Mouse (Mus musculus) forebrain, embryonic 12.5 days (tissue): ENCODE data around the gene Plxdc1. TPM values are rescaled to one million over a fixed set of nuclear protein-coding genes. Genes with fewer than 3 reads are reported as not detected.
A peak's percentile ranks its signal among the peaks of the same experiment; 100 is the strongest.

ENCODE experiments used
- ATAC-seq: fragments of 200-750 bp; cut with Nextera tagmentation; 2 replicates; pipeline ENCODE4 v1.8.0; 2017; ENCODE audit warnings: moderate TSS enrichment; ENCODE audit not compliant: low FRiP score
- H3K27ac ChIP-seq: fragments of 300-500 bp; sonication (generic); 2 replicates; pipeline ENCODE4 v1.5.1; 2016; ENCODE audit warnings: mild to moderate bottlenecking
- H3K27me3 ChIP-seq: fragments of 300-500 bp; sonication (generic); 2 replicates; pipeline ENCODE4 v1.6.1; 2016; ENCODE audit warnings: mild to moderate bottlenecking
- H3K36me3 ChIP-seq: fragments of 300-500 bp; sonication (generic); replicated peaks from 2 replicates; pipeline ENCODE4 v1.6.1; 2016; ENCODE audit warnings: mild to moderate bottlenecking
- H3K4me1 ChIP-seq: fragments of 300-500 bp; sonication (generic); 2 replicates; pipeline ENCODE4 v1.6.1; 2016
- H3K4me2 ChIP-seq: fragments of 300-500 bp; sonication (generic); 2 replicates; pipeline ENCODE4 v1.6.1; 2016; ENCODE audit warnings: mild to moderate bottlenecking, moderate library complexity
- H3K4me3 ChIP-seq: fragments of 300-500 bp; sonication (generic); replicated peaks from 2 replicates; pipeline ENCODE4 v1.5.1; 2016; ENCODE audit warnings: mild to moderate bottlenecking
- H3K9ac ChIP-seq: fragments of 300-500 bp; sonication (generic); 2 replicates; pipeline ENCODE4 v1.6.1; 2016; ENCODE audit warnings: mild to moderate bottlenecking
- H3K9me3 ChIP-seq: fragments of 300-500 bp; sonication (generic); 2 replicates; pipeline ENCODE4 v1.6.1; 2016
- whole genome bisulfite sequencing: fragments of 180-500 bp; shearing (Covaris S2); methylation state at CpG from one replicate; pipeline ENCODE4 v1.1.7; 2016; 5-methylcytosine and 5-hydroxymethylcytosine counted together
- polyA plus RNA-seq: library from polyadenylated mRNA; unstranded; fragments of >200 nt; fragmentation: Nextera tagmentation; extraction: Ambion mirVana; gene quantifications from 2 replicates; pipeline ENCODE4 v1.2.1, GENCODE M21; 2016

The Plxdc1 gene
- polyA plus RNA-seq, 1 experiment from 2014 or later: 0.22 TPM

- Histone ChIP-seq H3K36me3 (peaks cover 67% of the 10 kb centered on the region), H3K9ac (no peak overlapping the region), H3K27me3 (no peaks in the 10 kb centered on the region; the same call in 1 of the 2 replicates), H3K4me3 (no peak overlapping the region), H3K4me2 (no peak overlapping the region), H3K4me1 (no peaks in the 10 kb centered on the region), H3K27ac (no peak overlapping the region), H3K9me3 (no peaks in the 10 kb centered on the region)
- no peak for ATAC-seq
- 70% methylated on average over 8 of the region's 9 CpGs for WGBS
Measured at GRCm38 (mm10) chr11:98011716-98012115, 25.5 kb upstream of the Plxdc1 start.

- Histone ChIP-seq H3K27ac (no peak overlapping the region), H3K36me3 (peaks cover 71% of the 10 kb centered on the region), H3K9ac (no peak overlapping the region), H3K4me2 (no peak overlapping the region), H3K4me1 (peaks cover 11% of the 10 kb centered on the region), H3K9me3 (no peaks in the 10 kb centered on the region), H3K4me3 (no peak overlapping the region), H3K27me3 (peaks cover 5% of the 10 kb centered on the region)
- no peak for ATAC-seq
- WGBS: 85% methylated on average over 11 of the region's 11 CpGs
Measured at GRCm38 (mm10) chr11:98008087-98008486, 21.8 kb upstream of the Plxdc1 start.

- Histone ChIP-seq H3K4me2 (no peak overlapping the region), H3K4me3 (no peak overlapping the region), H3K27ac (no peak overlapping the region), H3K9ac (no peak overlapping the region), H3K4me1 (peaks cover 31% of the 10 kb centered on the region), H3K27me3 (peaks cover 27% of the 10 kb centered on the region), H3K36me3 (peaks cover 68% of the 10 kb centered on the region), H3K9me3 (no peaks in the 10 kb centered on the region)
- no peak for ATAC-seq
- 86% methylated on average over 10 of the region's 10 CpGs for WGBS
Measured at GRCm38 (mm10) chr11:98005686-98006085, 19.4 kb upstream of the Plxdc1 start.

GRCm38 (mm10) chr11:98005076-98005475 is 18.8 kb upstream of the Plxdc1 start:
- Histone ChIP-seq H3K27me3 (peaks cover 33% of the 10 kb centered on the region), H3K4me3 (no peak overlapping the region), H3K4me1 (peaks cover 36% of the 10 kb centered on the region), H3K9ac (no peak overlapping the region), H3K36me3 (peaks cover 61% of the 10 kb centered on the region), H3K27ac (no peak overlapping the region), H3K4me2 (no peak overlapping the region), H3K9me3 (no peaks in the 10 kb centered on the region)
- WGBS: 52% methylated on average over 13 of the region's 13 CpGs
- no peak for ATAC-seq

GRCm38 (mm10) chr11:98004161-98004560 is 17.9 kb upstream of the Plxdc1 start:
- Histone ChIP-seq H3K9ac (no peak overlapping the region), H3K27ac (peak overlapping the region; percentile 20; the same call in 1 of the 2 replicates), H3K27me3 (peaks cover 42% of the 10 kb centered on the region), H3K4me2 (no peak overlapping the region), H3K4me1 (peaks cover 36% of the 10 kb centered on the region), H3K36me3 (peaks cover 52% of the 10 kb centered on the region), H3K9me3 (no peaks in the 10 kb centered on the region), H3K4me3 (no peak overlapping the region)
- 66% methylated on average over 8 of the region's 8 CpGs for WGBS
- ATAC-seq: 0 out of 2 replicates have a peak, but pooled peaks have one; percentile 19

DNA sequence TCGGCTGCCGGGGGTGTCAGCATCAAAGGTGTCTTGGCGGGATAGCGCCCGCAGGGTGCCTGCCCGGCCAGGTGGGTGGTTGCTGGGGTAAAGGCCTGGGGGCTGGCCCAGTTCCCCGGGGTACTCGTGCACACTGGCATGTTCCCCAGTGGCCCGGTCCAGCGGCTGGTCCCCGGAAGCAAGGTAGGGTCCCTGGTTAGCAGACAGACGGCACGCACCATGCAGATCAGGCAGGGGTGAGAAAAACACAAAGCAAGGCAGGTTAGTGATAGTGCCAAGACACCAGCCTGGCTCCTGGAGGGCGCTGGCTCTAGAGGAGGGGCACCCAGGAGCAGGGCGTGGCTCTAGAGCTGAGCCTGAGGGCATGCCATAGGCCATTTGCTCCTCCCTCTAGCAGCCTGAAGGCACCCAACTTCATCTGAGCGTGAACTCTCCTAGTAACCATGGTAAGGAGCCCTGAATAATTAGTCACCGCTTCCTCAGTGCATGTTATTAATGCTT is 17.0 kb upstream of the Plxdc1 start:
- Histone ChIP-seq H3K27me3 (peaks cover 45% of the 10 kb centered on the region), H3K9me3 (no peaks in the 10 kb centered on the region), H3K4me1 (peaks cover 36% of the 10 kb centered on the region), H3K27ac (peak overlapping the region; percentile 19; the same call in 1 of the 2 replicates), H3K36me3 (peaks cover 43% of the 10 kb centered on the region), H3K9ac (0 out of 2 replicates have a peak overlapping the region, but pooled peaks have one; percentile 26), H3K4me2 (peak overlapping the region; percentile 29), H3K4me3 (0 out of 2 replicates have a peak overlapping the region, but pooled peaks have one; percentile 7)
- ATAC-seq: peak; percentile 44; the same call in 1 of the 2 replicates
- 31% methylated on average over 17 of the region's 17 CpGs for WGBS

- Histone ChIP-seq H3K4me1 (peaks cover 36% of the 10 kb centered on the region), H3K27me3 (peaks cover 49% of the 10 kb centered on the region), H3K9me3 (no peaks in the 10 kb centered on the region), H3K9ac (0 out of 2 replicates have a peak overlapping the region, but pooled peaks have one; percentile 26), H3K4me2 (peak overlapping the region; percentile 29), H3K27ac (no peak overlapping the region), H3K36me3 (peaks cover 37% of the 10 kb centered on the region), H3K4me3 (no peak overlapping the region)
- 5% methylated on average over 12 of the region's 12 CpGs for WGBS
- ATAC-seq: peak; percentile 11; the same call in 1 of the 2 replicates
Measured at GRCm38 (mm10) chr11:98002627-98003026, 16.4 kb upstream of the Plxdc1 start.

- H3K36me3 ChIP-seq: peaks cover 32% of the 10 kb centered on the region
- no peaks in the 10 kb centered on the region for H3K9me3 ChIP-seq
- WGBS: 51% methylated on average over 6 of the region's 6 CpGs
- no peak overlapping the region; the same call in 1 of the 2 replicates for H3K9ac ChIP-seq
- H3K27ac ChIP-seq: no peak overlapping the region
- H3K4me2 ChIP-seq: no peak overlapping the region; the same call in 1 of the 2 replicates
- H3K4me3 ChIP-seq: no peak overlapping the region
- peaks cover 49% of the 10 kb centered on the region for H3K27me3 ChIP-seq
- H3K4me1 ChIP-seq: peaks cover 36% of the 10 kb centered on the region
- no peak for ATAC-seq
Measured at GRCm38 (mm10) chr11:98001986-98002385, 15.7 kb upstream of the Plxdc1 start.

DNA sequence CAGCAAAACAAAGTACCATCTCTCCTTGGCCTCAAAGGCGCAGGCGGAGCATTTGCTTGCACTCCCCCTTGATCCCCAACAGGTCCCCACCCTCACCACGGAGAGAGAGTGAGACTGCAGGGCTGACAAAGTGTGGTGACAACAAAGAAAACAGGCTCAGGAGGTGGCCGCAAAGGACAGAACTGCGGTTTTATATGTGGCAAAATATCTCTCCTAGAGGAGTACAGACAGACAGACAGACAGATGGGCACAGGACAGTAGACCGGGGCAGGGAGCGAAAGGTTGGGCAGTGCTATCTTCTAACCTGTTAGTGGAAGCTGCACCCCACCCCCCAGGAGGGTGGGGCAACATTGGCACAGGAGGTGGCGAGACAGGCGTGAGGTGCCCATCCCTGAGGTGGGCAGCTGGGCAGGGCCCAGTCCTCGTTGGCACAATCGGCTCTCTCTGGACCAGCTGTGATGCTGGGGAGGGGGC is 15.1 kb upstream of the Plxdc1 start:
- no peak overlapping the region for H3K4me2 ChIP-seq
- peaks cover 54% of the 10 kb centered on the region for H3K27me3 ChIP-seq
- no peak overlapping the region for H3K27ac ChIP-seq
- H3K9ac ChIP-seq: no peak overlapping the region; the same call in 1 of the 2 replicates
- peaks cover 36% of the 10 kb centered on the region for H3K4me1 ChIP-seq
- no peaks in the 10 kb centered on the region for H3K9me3 ChIP-seq
- no peak for ATAC-seq
- 34% methylated on average over 11 of the region's 11 CpGs for WGBS
- H3K4me3 ChIP-seq: no peak overlapping the region
- peaks cover 28% of the 10 kb centered on the region for H3K36me3 ChIP-seq

- H3K9me3 ChIP-seq: no peaks in the 10 kb centered on the region
- H3K4me3 ChIP-seq: no peak overlapping the region
- ATAC-seq: no peak
- no peak overlapping the region for H3K4me2 ChIP-seq
- peaks cover 39% of the 10 kb centered on the region for H3K4me1 ChIP-seq
- H3K27ac ChIP-seq: no peak overlapping the region
- H3K9ac ChIP-seq: no peak overlapping the region
- H3K36me3 ChIP-seq: peaks cover 20% of the 10 kb centered on the region
- 59% methylated on average over 7 of the region's 7 CpGs for WGBS
- H3K27me3 ChIP-seq: peaks cover 61% of the 10 kb centered on the region
Measured at GRCm38 (mm10) chr11:98000378-98001140, 14.3 kb upstream of the Plxdc1 start.

DNA sequence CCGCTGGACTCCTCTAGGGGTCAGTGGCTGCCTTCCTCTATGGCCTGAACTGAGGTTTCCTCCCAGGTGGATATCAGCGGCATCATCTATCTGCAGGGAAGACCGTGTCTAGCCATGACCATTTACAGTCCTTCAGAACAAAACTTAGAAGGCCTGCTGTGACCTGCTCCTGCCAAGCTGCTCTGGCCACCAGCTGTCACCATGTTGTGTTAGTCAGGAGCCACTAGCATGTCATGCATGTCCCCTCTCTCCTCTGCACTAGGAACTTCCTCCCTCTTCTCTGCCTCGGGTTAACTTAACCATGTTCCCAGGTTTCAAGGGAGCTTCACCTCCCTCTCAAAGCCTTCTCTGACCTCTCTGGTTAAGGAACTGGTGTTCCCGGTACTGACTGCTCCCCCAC is 13.5 kb upstream of the Plxdc1 start:
- peaks cover 47% of the 10 kb centered on the region for H3K4me1 ChIP-seq
- H3K27me3 ChIP-seq: peaks cover 69% of the 10 kb centered on the region
- 75% methylated on average over 5 of the region's 5 CpGs for WGBS

DNA sequence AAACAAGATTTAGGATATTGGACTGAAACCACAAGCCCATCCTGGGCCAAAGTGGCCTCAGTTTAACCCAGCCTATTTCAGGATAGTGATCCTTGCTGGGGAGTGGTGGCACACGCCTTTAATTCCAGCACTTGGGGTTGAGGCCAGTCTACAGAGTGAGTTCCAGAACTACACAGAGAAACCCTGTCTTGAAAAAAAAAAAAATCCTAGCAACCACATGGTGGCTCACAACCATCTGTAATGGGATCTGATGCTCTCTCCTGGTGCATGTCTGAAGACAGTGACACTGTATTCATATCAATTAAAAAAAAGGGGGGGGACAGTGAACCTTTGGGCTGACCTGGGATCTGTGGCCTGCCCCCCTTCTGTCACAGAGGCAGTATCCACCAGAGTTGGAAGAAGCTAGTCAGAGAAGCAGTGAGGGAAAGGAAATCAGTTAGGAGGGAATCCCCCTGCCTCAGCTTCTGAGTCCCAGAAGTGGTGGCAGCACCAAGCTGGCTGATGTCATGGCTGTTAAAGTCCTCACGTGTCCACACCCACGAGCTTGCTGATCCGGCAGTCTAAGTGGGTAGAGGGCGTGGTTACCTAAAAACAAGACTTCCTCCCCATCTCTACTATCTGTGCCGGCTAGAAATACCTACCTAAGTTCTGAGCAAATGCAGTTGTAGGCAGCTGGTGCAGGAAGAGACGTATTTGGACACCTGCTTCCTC is 12.8 kb upstream of the Plxdc1 start:
- Histone ChIP-seq H3K4me2 (no peak overlapping the region), H3K27me3 (peaks cover 71% of the 10 kb centered on the region), H3K9ac (no peak overlapping the region), H3K36me3 (peaks cover 5% of the 10 kb centered on the region; the same call in 1 of the 2 replicates), H3K9me3 (no peaks in the 10 kb centered on the region), H3K4me1 (peaks cover 45% of the 10 kb centered on the region), H3K27ac (no peak overlapping the region), H3K4me3 (no peak overlapping the region)
- WGBS: 77% methylated on average over 7 of the region's 7 CpGs
- ATAC-seq: no peak

More for the DNA sequence above, 13.5 kb upstream of the Plxdc1 start:
- H3K4me3 ChIP-seq: no peak overlapping the region
- no peak overlapping the region for H3K27ac ChIP-seq
- no peak for ATAC-seq
- H3K9ac ChIP-seq: no peak overlapping the region
- H3K4me2 ChIP-seq: no peak overlapping the region
- H3K9me3 ChIP-seq: no peaks in the 10 kb centered on the region
- H3K36me3 ChIP-seq: peaks cover 11% of the 10 kb centered on the region
